Mouse (Mus musculus) kidney, postnatal 0 days (tissue): ENCODE data around the gene Lefty2. TPM values are rescaled to one million over a fixed set of nuclear protein-coding genes. Genes with fewer than 3 reads are reported as not detected.

Source experiments
- ATAC-seq: fragments of 200-750 bp; cut with Nextera tagmentation; replicated peaks from 2 replicates; pipeline ENCODE4 v1.8.0; 2017; ENCODE audit warnings: low read depth, moderate number of reproducible peaks, moderate TSS enrichment, moderate library complexity; ENCODE audit not compliant: low FRiP score
- DNase-seq: peaks from one replicate; pipeline ENCODE4 v3.0.0-alpha.2; 2016; ENCODE audit warnings: low spot score
- H3K27ac ChIP-seq: fragments of 300-500 bp; sonication (generic); 2 replicates; pipeline ENCODE4 v1.5.1; 2014; ENCODE audit warnings: mild to moderate bottlenecking
- H3K27me3 ChIP-seq: fragments of 300-500 bp; sonication (generic); 2 replicates; pipeline ENCODE4 v1.6.1; 2014; ENCODE audit warnings: low read length, mixed read lengths; ENCODE audit not compliant: insufficient read depth
- H3K36me3 ChIP-seq: fragments of 300-500 bp; sonication (generic); 2 replicates; pipeline ENCODE4 v1.6.1; 2014; ENCODE audit warnings: low read length, mixed read lengths; ENCODE audit not compliant: insufficient read depth
- H3K4me1 ChIP-seq: fragments of 300-500 bp; sonication (generic); replicated peaks from 2 replicates; pipeline ENCODE4 v1.6.1; 2014; ENCODE audit warnings: antibody characterized with exemption, low read length, mixed read lengths; ENCODE audit not compliant: insufficient read depth
- H3K4me2 ChIP-seq: fragments of 300-500 bp; sonication (generic); 2 replicates; pipeline ENCODE4 v1.6.1; 2014; ENCODE audit warnings: mild to moderate bottlenecking, low read length, moderate library complexity, mixed read lengths
- H3K4me3 ChIP-seq: fragments of 300-500 bp; sonication (generic); replicated peaks from 2 replicates; pipeline ENCODE4 v1.5.1; 2014; ENCODE audit warnings: low read depth, low read length
- H3K9ac ChIP-seq: fragments of 300-500 bp; sonication (generic); 2 replicates; pipeline ENCODE4 v1.6.1; 2014; ENCODE audit warnings: low read depth, low read length
- H3K9me3 ChIP-seq: fragments of 300-500 bp; sonication (generic); replicated peaks from 2 replicates; pipeline ENCODE4 v1.6.1; 2016; ENCODE audit warnings: low read length, inconsistent platforms, mixed read lengths
- CTCF ChIP-seq: IDR thresholded peaks from 2 replicates; pipeline ENCODE4 v1.5.1; 2016; ENCODE audit warnings: antibody characterized with exemption, low read depth, mild to moderate bottlenecking, moderate library complexity
- WGBS: fragments of 180-500 bp; shearing (Covaris S2); extraction: QIAGEN DNeasy Blood & Tissue Kit; methylation state at CpG from one replicate; pipeline ENCODE4 v1.1.7; 2014; 5-methylcytosine and 5-hydroxymethylcytosine counted together
- polyA plus RNA-seq: library from polyadenylated mRNA; unstranded; fragments of >200 nt; fragmentation: Nextera tagmentation; extraction: Ambion mirVana; gene quantifications from 2 replicates; pipeline ENCODE4 v1.2.1, GENCODE M21; 2015

Gene Lefty2
- polyA plus RNA-seq, 1 experiment from 2014 or later, result 0.39 TPM

DNA sequence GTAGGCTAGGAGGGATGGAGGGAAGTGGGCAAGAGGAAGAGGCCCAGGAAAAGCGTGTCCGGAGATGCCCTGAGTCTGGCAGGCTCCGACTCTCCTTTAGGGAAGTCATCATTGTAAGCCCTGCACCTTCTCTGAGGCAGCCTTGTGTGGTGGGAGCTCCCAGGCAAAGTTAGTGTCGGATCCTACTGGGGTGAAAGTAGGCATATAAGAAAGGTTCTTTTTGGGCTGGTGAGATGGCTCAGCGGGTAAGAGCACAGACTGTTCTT, 11.8 kb downstream of the Lefty2 start:
- Histone ChIP-seq H3K9me3 (no peaks in the 10 kb centered on the region), H3K36me3 (peaks cover 24% of the 10 kb centered on the region; the same call in 1 of the 2 replicates), H3K27ac (peak overlapping the region; percentile 65; the same call in 1 of the 2 replicates), H3K4me2 (peak overlapping the region; percentile 72), H3K27me3 (no peaks in the 10 kb centered on the region), H3K4me3 (peak overlapping the region; percentile 66), H3K4me1 (peaks cover 7% of the 10 kb centered on the region), H3K9ac (peak overlapping the region; percentile 72)
- 3% methylated on average over 5 of the region's 5 CpGs for WGBS
- no peak for TF ChIP-seq CTCF
- no peak for ATAC-seq
- DNase-seq, result peak; percentile 18

DNA sequence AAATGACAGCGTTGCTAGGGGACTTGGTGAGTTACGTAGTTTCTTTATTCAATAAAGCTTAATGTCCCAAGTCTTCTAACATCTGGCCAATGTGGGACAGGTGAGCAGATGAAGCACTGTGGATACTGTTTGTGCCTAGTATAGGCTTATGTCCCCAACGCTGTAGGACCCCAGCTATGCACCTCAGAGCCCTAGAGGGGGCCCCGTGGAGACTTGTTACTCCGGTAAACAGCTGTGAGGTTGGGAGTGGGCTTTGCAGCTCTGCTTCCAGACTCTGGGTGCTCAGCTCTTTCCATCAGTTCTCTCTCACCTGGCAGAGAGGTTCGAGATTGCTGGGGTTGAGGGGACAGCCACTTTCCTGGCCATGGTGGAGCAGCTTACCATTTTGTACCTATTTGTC, 12.4 kb downstream of the Lefty2 start:
- Histone ChIP-seq H3K9me3 (no peaks in the 10 kb centered on the region), H3K9ac (peak overlapping the region; percentile 72; the same call in 1 of the 2 replicates), H3K4me1 (peaks cover 7% of the 10 kb centered on the region), H3K36me3 (peaks cover 24% of the 10 kb centered on the region; the same call in 1 of the 2 replicates), H3K27ac (no peak overlapping the region), H3K4me2 (peak overlapping the region; percentile 72), H3K27me3 (no peaks in the 10 kb centered on the region), H3K4me3 (peak overlapping the region; percentile 66; the same call in 1 of the 2 replicates)
- ATAC-seq (no peak), DNase-seq (no peak)
- 58% methylated on average over 6 of the region's 6 CpGs for WGBS
- TF ChIP-seq CTCF, result no peak

DNA sequence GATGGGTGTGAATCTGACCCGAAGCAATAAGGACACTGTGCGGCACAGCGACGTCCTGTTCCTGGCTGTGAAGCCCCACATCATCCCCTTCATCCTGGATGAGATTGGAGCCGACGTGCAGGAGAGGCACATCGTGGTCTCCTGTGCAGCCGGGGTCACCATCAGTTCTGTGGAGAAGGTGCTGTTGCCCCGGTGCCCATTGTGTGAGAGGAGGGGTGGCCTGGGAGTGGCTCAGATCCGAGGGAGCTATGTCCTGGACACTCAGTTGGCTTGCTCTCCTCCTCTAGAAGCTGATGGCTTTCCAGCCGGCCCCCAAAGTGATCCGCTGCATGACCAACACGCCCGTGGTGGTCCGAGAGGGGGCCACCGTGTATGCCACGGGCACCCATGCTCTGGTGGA, 13.0 kb downstream of the Lefty2 start:
- Histone ChIP-seq H3K27me3 (no peaks in the 10 kb centered on the region), H3K4me2 (no peak overlapping the region), H3K27ac (no peak overlapping the region), H3K9ac (no peak overlapping the region), H3K4me1 (peaks cover 7% of the 10 kb centered on the region), H3K9me3 (no peaks in the 10 kb centered on the region), H3K4me3 (no peak overlapping the region), H3K36me3 (peaks cover 24% of the 10 kb centered on the region; the same call in 1 of the 2 replicates)
- 95% methylated on average over 17 of the region's 17 CpGs for WGBS
- no peak for DNase-seq
- TF ChIP-seq CTCF, result no peak
- no peak for ATAC-seq

DNA sequence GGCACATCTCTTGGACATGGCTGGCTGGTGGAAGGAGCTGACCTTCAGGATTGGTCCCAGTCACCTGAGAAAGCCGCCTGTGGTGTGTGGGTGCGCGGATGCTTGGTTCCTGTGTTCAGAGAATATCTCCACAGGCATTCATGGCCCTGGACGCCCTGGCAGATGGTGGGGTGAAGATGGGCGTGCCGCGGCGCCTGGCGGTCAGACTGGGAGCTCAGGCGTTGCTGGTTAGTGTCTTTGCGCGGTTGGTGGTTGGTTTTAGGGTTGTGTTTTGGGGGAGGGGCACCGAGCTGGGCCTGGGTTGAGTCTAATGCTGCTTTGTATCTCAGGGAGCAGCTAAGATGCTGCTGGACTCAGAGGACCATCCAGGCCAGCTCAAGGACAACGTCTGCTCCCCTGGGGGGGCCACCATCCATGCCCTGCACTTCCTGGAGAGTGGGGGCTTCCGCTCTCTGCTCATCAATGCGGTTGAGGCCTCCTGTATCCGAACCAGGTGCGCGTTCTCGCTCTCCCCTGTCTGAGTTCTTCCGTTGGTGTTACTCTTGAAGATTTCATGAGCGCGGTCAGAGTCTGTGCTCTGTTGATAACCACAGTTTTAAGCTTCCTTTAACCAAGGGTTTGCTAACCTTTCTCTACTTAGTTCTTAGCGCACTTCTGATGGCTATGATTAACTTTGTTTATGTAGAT, 13.7 kb downstream of the Lefty2 start:
- Histone ChIP-seq H3K9ac (no peak overlapping the region), H3K27ac (no peak overlapping the region), H3K4me1 (peaks cover 7% of the 10 kb centered on the region), H3K36me3 (peaks cover 24% of the 10 kb centered on the region; the same call in 1 of the 2 replicates), H3K9me3 (no peaks in the 10 kb centered on the region), H3K4me2 (no peak overlapping the region), H3K4me3 (no peak overlapping the region), H3K27me3 (no peaks in the 10 kb centered on the region)
- TF ChIP-seq CTCF, result no peak
- WGBS, result 92% methylated on average over 24 of the region's 24 CpGs
- ATAC-seq (no peak), DNase-seq (no peak)

DNA sequence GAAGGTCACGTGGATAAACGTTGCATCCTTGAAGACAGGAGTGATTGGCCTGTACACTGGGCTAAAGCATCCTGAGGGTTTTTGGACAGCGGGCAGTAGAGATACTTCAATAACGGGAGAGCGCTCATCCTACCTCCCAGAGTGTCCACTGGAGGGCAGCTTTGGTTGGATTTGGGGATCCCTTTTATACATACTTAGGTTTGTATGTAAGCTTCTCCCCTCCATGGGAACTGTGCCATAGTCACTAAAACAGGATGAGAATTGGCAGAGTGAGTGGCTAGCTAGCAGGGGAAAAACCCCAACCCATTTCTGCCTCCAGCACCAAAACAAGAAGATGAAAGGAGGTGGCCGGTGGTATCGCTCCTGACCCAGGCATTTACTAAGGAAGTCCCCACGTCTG, 18.2 kb downstream of the Lefty2 start:
- WGBS, result 54% methylated on average over 8 of the region's 8 CpGs
- no peak for ATAC-seq
- Histone ChIP-seq H3K4me1 (no peaks in the 10 kb centered on the region), H3K36me3 (peaks cover 22% of the 10 kb centered on the region; the same call in 1 of the 2 replicates), H3K9me3 (no peaks in the 10 kb centered on the region), H3K9ac (no peak overlapping the region), H3K4me3 (no peak overlapping the region), H3K27me3 (no peaks in the 10 kb centered on the region), H3K27ac (no peak overlapping the region), H3K4me2 (no peak overlapping the region)
- DNase-seq, result peak; percentile 66
- TF ChIP-seq CTCF, result peak; percentile 61

DNA sequence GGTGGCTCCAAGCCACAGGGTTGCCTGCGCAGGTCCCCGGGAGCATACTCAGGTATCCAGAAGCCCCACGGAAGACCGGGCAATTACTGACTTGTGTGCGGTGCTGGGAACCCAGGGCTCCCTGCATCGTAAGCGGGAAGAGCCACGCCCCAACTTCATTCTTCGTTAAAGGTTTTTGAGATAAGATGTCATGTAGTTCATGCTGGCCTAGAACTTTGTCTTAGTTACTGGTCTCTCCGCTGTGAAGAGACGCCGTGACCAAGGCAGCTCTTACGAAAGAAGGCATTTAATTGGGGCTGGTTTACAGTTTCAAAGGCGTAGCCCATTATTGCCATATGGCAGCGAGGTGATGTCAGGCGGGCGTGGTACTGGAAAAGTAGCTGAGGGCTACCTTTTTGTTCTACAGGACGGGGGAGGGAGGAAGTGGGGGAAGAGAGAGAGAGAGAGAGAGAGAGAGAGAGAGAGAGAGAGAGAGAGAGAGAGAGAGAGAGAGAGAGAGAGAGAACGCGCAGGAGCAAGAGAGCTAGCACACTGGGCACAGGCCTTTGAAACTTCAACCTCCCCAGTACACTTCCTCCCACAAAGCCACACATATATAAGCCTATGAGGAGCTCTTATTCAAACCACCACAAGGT, 18.9 kb downstream of the Lefty2 start:
- DNase-seq, result no peak
- no peak overlapping the region for H3K27ac ChIP-seq
- no peaks in the 10 kb centered on the region for H3K9me3 ChIP-seq
- ATAC-seq, result no peak
- no peak overlapping the region for H3K9ac ChIP-seq
- peaks cover 16% of the 10 kb centered on the region; the same call in 1 of the 2 replicates for H3K36me3 ChIP-seq
- WGBS, result 47% methylated on average over 20 of the region's 20 CpGs
- TF ChIP-seq CTCF, result no peak
- H3K4me1 ChIP-seq, result no peaks in the 10 kb centered on the region
- no peak overlapping the region for H3K4me3 ChIP-seq
- no peak overlapping the region for H3K4me2 ChIP-seq
- H3K27me3 ChIP-seq, result no peaks in the 10 kb centered on the region
